Mouse (Mus musculus): Measurements from ENCODE around the gene Stac2.

DNA sequence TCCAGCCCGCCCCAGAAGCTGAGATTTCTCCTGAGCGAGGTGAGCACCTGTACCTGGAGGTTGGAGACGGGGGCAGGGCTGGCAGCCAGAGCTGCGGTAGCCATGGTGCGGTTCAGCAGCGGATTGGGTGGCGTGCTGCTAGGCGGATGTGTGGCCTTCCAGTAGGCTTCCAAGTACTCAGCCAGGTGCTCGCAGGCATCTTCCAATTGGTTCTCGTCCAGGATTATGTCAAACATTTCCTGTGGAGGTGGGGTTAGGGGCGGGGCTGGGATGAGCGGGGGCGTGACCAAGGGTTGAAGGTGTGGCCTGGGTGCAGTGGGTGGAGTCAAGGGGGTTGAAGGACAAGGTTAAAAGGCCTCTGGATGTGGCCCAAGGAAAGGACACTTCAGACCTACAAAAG, 48.2 kb downstream of the Stac2 start:
- no peak for TF ChIP-seq MAX (IDR thresholded peaks at IDR 0.05; ENCODE audit: low read length)
- TF ChIP-seq CTCF (conservative IDR thresholded peaks at IDR 0.05 in 1 of 2, IDR thresholded peaks at IDR 0.05 in 1 of 2; ENCODE audit: low read depth in 2 of 2, low read length in 2 of 2), result no peak
- no peak for TF ChIP-seq NELFE (IDR thresholded peaks at IDR 0.05; ENCODE audit: low read depth, low read length)
- TF ChIP-seq MAZ (IDR thresholded peaks at IDR 0.05; ENCODE audit: low read depth, low read length), result no peak
